In genomic region chr3:55260139-55260538, GRCm38 (mm10) we compare ENCODE assay signal across 21 mouse cellular contexts. TPM values are rescaled to one million over a fixed set of nuclear protein-coding genes. Genes with fewer than 3 reads are reported as not detected.
DNase-seq lines count a peak whose midpoint lies in the region; ATAC-seq and TF ChIP-seq lines count a peak whose summit lies in the region.
"Had no signal": no experiment of that assay in that cellular context is flagged by ENCODE, and none has a peak within 500 bp of the region (broad histone marks: within the 10 kb centered on the region; RNA-seq: fewer than 3 reads in every experiment).

No protein-coding gene starts in this region.

- no peaks in the 10 kb centered on the region for H3K9me3 ChIP-seq in heart, embryonic 12.5 days (replicated peaks)
- H3K9me3 ChIP-seq in lung, embryonic 16.5 days (ENCODE audit: control insufficient read depth, low read length), result no peaks in the 10 kb centered on the region
- H3K9me3 ChIP-seq: embryonic facial prominence, embryonic 15.5 days; midbrain, embryonic 12.5 days had no signal

- TF ChIP-seq POLR2A in myocyte (IDR thresholded peaks at IDR 0.05; ENCODE audit: insufficient read length, low read depth), result peak; percentile 31

- CTCF ChIA-PET in Patski (lab: Charles Lee), result interaction anchor here (0.8 to 1.5 kb wide), 7 partner anchors 10 to 107 kb away, joined by 3 to 5 read pairs (median 4); no protein-coding TSS in a partner anchor

- WGBS in heart, embryonic 12.5 days, result 58% methylated on average over 7 of the region's 7 CpGs
- WGBS in lung, embryonic 16.5 days, result 45% methylated on average over 7 of the region's 7 CpGs

- no peak overlapping the region for H3K9ac ChIP-seq in heart, embryonic 12.5 days
- no peak overlapping the region for H3K9ac ChIP-seq in lung, embryonic 16.5 days (ENCODE audit: low read length)
- H3K9ac ChIP-seq: embryonic facial prominence, embryonic 15.5 days; forebrain, postnatal 0 days; midbrain, embryonic 12.5 days had no signal

- ATAC-seq in heart, embryonic 12.5 days (ENCODE audit: insufficient number of reproducible peaks, low FRiP score), result no peak
- ATAC-seq in lung, embryonic 16.5 days (ENCODE audit: low read depth), result 0 out of 2 replicates have a peak, but pooled peaks have one; percentile 5
- peak; percentile 39 for ATAC-seq in Patski
- ATAC-seq: forebrain, postnatal 0 days had no signal

- DNase-seq in heart, adult 8-10 months (ENCODE audit: low spot score), result no peak
- no peak for DNase-seq in lung, postnatal 25 days (ENCODE audit: low spot score)
- DNase-seq in Patski (ENCODE audit: low read depth, low spot score), result no peak
- DNase-seq in kidney, adult 8-10 months, result no peak
- DNase-seq: adrenal gland, adult 2 months; cerebellum, postnatal 14 days; forebrain, postnatal 0 days; heart, adult 2 months; heart, postnatal 14 days; kidney, adult 18-20 months; kidney, postnatal 10 days; left cerebral cortex, postnatal 4 days; liver; right cerebral cortex, postnatal 14 days; thymus, postnatal 36 days had no signal

- H3K27ac ChIP-seq in heart, embryonic 12.5 days (ENCODE audit: poor library complexity, severe bottlenecking), result no peak overlapping the region
- no peak overlapping the region for H3K27ac ChIP-seq in lung, embryonic 16.5 days (ENCODE audit: low read length)
- H3K27ac ChIP-seq: embryonic facial prominence, embryonic 15.5 days; heart, adult 2 months; macrophage; midbrain, embryonic 12.5 days had no signal

- no peak overlapping the region for H3ac ChIP-seq in myocyte (ENCODE audit: control insufficient read depth, insufficient read length)

- peak overlapping the region; percentile 21; the same call in 1 of the 2 replicates for H3K4me2 ChIP-seq in heart, embryonic 12.5 days
- no peak overlapping the region for H3K4me2 ChIP-seq in lung, embryonic 16.5 days (ENCODE audit: low read depth, low read length)
- H3K4me2 ChIP-seq in myocyte (ENCODE audit: low read depth), result peak overlapping the region; percentile 63
- H3K4me2 ChIP-seq: embryonic facial prominence, embryonic 15.5 days; midbrain, embryonic 12.5 days had no signal

- in situ Hi-C loops in Patski (cut with MboI; ENCODE audit: low pct_unique_long_range_greater_than_20kb), result no loop called here

- POLR2A ChIA-PET in Patski (lab: Charles Lee), result no interaction called here

- H3K27me3 ChIP-seq in heart, embryonic 12.5 days (replicated peaks), result no peaks in the 10 kb centered on the region
- H3K27me3 ChIP-seq in lung, embryonic 16.5 days (ENCODE audit: control insufficient read depth, insufficient read depth, low read depth, low read length), result no peaks in the 10 kb centered on the region
- no peaks in the 10 kb centered on the region for H3K27me3 ChIP-seq in Patski
- no peaks in the 10 kb centered on the region for H3K27me3 ChIP-seq in myocyte (ENCODE audit: control insufficient read depth, insufficient read depth, insufficient read length)
- H3K27me3 ChIP-seq: embryonic facial prominence, embryonic 15.5 days; midbrain, embryonic 12.5 days had no signal

- no peak overlapping the region for H3K4me3 ChIP-seq in heart, embryonic 12.5 days
- H3K4me3 ChIP-seq in lung, embryonic 16.5 days (ENCODE audit: low read length), result no peak overlapping the region
- H3K4me3 ChIP-seq in myocyte, result no peak overlapping the region
- H3K4me3 ChIP-seq: embryonic facial prominence, embryonic 15.5 days; heart, adult 2 months; midbrain, embryonic 12.5 days had no signal

- no peak for TF ChIP-seq CTCF in Patski (IDR thresholded peaks at IDR 0.05)

- H3K79me2 ChIP-seq in myocyte (ENCODE audit: control insufficient read depth, insufficient read depth), result no peaks in the 10 kb centered on the region

- no peaks in the 10 kb centered on the region for H3K36me3 ChIP-seq in heart, embryonic 12.5 days
- H3K36me3 ChIP-seq in lung, embryonic 16.5 days (ENCODE audit: control insufficient read depth, insufficient read depth, low read length), result no peaks in the 10 kb centered on the region
- H3K36me3 ChIP-seq in myocyte (ENCODE audit: control insufficient read depth, insufficient read depth), result peaks cover 18% of the 10 kb centered on the region
- H3K36me3 ChIP-seq: embryonic facial prominence, embryonic 15.5 days had no signal

- peaks cover 12% of the 10 kb centered on the region for H3K4me1 ChIP-seq in heart, embryonic 12.5 days (replicated peaks)
- H3K4me1 ChIP-seq in lung, embryonic 16.5 days (replicated peaks; ENCODE audit: control insufficient read depth, insufficient read depth, low read length), result peaks cover 5% of the 10 kb centered on the region
- H3K4me1 ChIP-seq: embryonic facial prominence, embryonic 15.5 days; midbrain, embryonic 12.5 days had no signal

TF ChIP-seq in myocyte, 11 proteins besides CTCF, POLR2A, EP300 and RAD21:
- TF ChIP-seq POLR2AphosphoS2 (IDR thresholded peaks at IDR 0.05; ENCODE audit: insufficient read length, low read depth) (no peak), MAX (IDR thresholded peaks at IDR 0.05; ENCODE audit: low read depth) (peak; percentile 80), USF1 (IDR thresholded peaks at IDR 0.05; ENCODE audit: low read depth) (peak; percentile 89), TCF3 (IDR thresholded peaks at IDR 0.05; ENCODE audit: insufficient read length, low read depth) (peak; percentile 47), CEBPB (IDR thresholded peaks at IDR 0.05; ENCODE audit: insufficient read depth, poor library complexity, severe bottlenecking) (peak; percentile 62; the same call in 1 of the 2 replicates), TCF12 (IDR thresholded peaks at IDR 0.05; ENCODE audit: insufficient read depth, poor library complexity, severe bottlenecking) (peak; percentile 68), SRF (IDR thresholded peaks at IDR 0.05; ENCODE audit: control insufficient read depth, insufficient read length, low read depth) (no peak), MYOG (IDR thresholded peaks at IDR 0.05; ENCODE audit: control insufficient read depth in 1 of 3, insufficient read depth in 1 of 3, insufficient read length in 2 of 3, low read depth in 2 of 3) (peak; percentile 54 to 84 (median 72)), E2F4 (IDR thresholded peaks at IDR 0.05; ENCODE audit: insufficient read depth) (no peak), REST (IDR thresholded peaks at IDR 0.05; ENCODE audit: insufficient read depth, insufficient read length) (no peak), MYOD1 (IDR thresholded peaks at IDR 0.05; ENCODE audit: control insufficient read depth in 1 of 3, insufficient read length in 2 of 3, low read depth in 2 of 3) (peak; percentile 66 to 99 (median 98))

RNA-seq across cellular contexts. Expression of gene Dclk1, which starts 18.0 kb away (rescaled TPM):
- 8.6 and 9.3 TPM in 2 replicates for polyA plus RNA-seq in heart, embryonic 12.5 days (2016; fragmentation: Nextera tagmentation; extraction: Ambion mirVana)
- 1 to 10 TPM; 2.4 to 4.7 (median 3.6) TPM for total RNA-seq in heart, adult 8-10 months (2022)
- polyA plus RNA-seq in lung, embryonic 16.5 days (2015; fragmentation: Nextera tagmentation; extraction: Ambion mirVana), result 8.0 and 10.3 TPM in 2 replicates
- polyA plus RNA-seq in Patski (2021), result 16.7 TPM
- polyA plus RNA-seq in myocyte (2012; fragmentation: generic; extraction: Trizol), result 70.4 TPM
